In genomic region chr1:20860775-20861174, GRCm38 (mm10) we compare ENCODE assay signal across 23 mouse cellular contexts. TPM values are rescaled to one million over a fixed set of nuclear protein-coding genes. Genes with fewer than 3 reads are reported as not detected.
DNase-seq lines count a peak whose midpoint lies in the region; ATAC-seq lines count a peak whose summit lies in the region.
"Had no signal": no experiment of that assay in that cellular context is flagged by ENCODE, and none has a peak within 500 bp of the region (broad histone marks: within the 10 kb centered on the region; RNA-seq: fewer than 3 reads in every experiment).

No protein-coding gene starts in this region.

- H3K9me3 ChIP-seq in forebrain, embryonic 12.5 days: no peaks in the 10 kb centered on the region
- H3K9me3 ChIP-seq: G1E had no signal

- H3K4me1 ChIP-seq in forebrain, embryonic 12.5 days: no peaks in the 10 kb centered on the region

- intact Hi-C loops in heart, postnatal 36 days (cut with DNase I): no loop called here
- intact Hi-C loops in left cerebral cortex, postnatal 4 days (cut with DNase I): no loop called here
- intact Hi-C loops in left cerebral cortex, postnatal 36 days (cut with DNase I): no loop called here

- no peak for DNase-seq in frontal cortex, postnatal 10 days (ENCODE audit: low spot score in 2 of 2)
- DNase-seq in heart, adult 11 months: peak; percentile 55
- no peak for DNase-seq in heart, postnatal 36 days
- peak; percentile 3 for DNase-seq in left cerebral cortex, postnatal 4 days
- no peak for DNase-seq in left cerebral cortex, postnatal 36 days (ENCODE audit: low spot score in 2 of 2)
- peak; percentile 18 for DNase-seq in brain, adult 2 months (ENCODE audit: low read depth, low spot score)
- DNase-seq: adrenal gland, adult 2 months; adrenal gland, adult 8-10 months; adrenal gland, postnatal 10 days; adrenal gland, postnatal 14 days; adrenal gland, postnatal 25 days; adrenal gland, postnatal 36 days; B cell, adult 2 months; cerebellum, adult 11 months; cerebellum, adult 11-12 months; cerebellum, adult 18-20 months had no signal

- H3K9ac ChIP-seq in forebrain, embryonic 12.5 days: no peak overlapping the region

- ATAC-seq in frontal cortex, adult (ENCODE audit: low TSS enrichment): peak; percentile 67; the same call in 1 of the 2 replicates
- no peak for ATAC-seq in forebrain, embryonic 12.5 days (ENCODE audit: low FRiP score)
- ATAC-seq: activated CD4-positive, CD25-positive, alpha-beta regulatory T cell, adult 4 months; CD4-positive, CD25-positive, alpha-beta regulatory T cell, adult 4 months; Patski had no signal

- no peak overlapping the region for H3K4me3 ChIP-seq in forebrain, embryonic 12.5 days (replicated peaks)

- 82% methylated on average over 3 of the region's 3 CpGs for WGBS in forebrain, embryonic 12.5 days

- no peak overlapping the region for H3K27ac ChIP-seq in forebrain, embryonic 12.5 days

- no peak overlapping the region for H3K4me2 ChIP-seq in forebrain, embryonic 12.5 days

- H3K36me3 ChIP-seq in forebrain, embryonic 12.5 days (replicated peaks): no peaks in the 10 kb centered on the region
- H3K36me3 ChIP-seq: G1E had no signal

- H3K27me3 ChIP-seq in forebrain, embryonic 12.5 days: no peaks in the 10 kb centered on the region
- H3K27me3 ChIP-seq: CH12.LX had no signal

RNA-seq across cellular contexts. Expression of gene Paqr8, which starts 29.6 kb away (rescaled TPM):
- total RNA-seq in heart, postnatal 36 days (2021): 1 to 10 TPM; 1.5 to 1.8 TPM
- total RNA-seq in left cerebral cortex, postnatal 4 days (2021): 10 to 100 TPM; 37.9 to 44.9 TPM
- total RNA-seq in left cerebral cortex, postnatal 36 days (2021): 100 to 1,000 TPM; 123 to 125 TPM
- 11.6 and 14.0 TPM in 2 replicates for polyA plus RNA-seq in forebrain, embryonic 12.5 days (2016; fragmentation: Nextera tagmentation; extraction: Ambion mirVana)

RNA-seq across cellular contexts. Expression of gene Mcm3, which starts 40.7 kb away (rescaled TPM):
- 1 to 10 TPM; 3.5 to 6.1 TPM for total RNA-seq in heart, postnatal 36 days (2021)
- total RNA-seq in left cerebral cortex, postnatal 4 days (2021): 10 to 100 TPM in 1 of 2 experiments, 1 to 10 TPM in 1; 9.7 to 11.3 TPM
- total RNA-seq in left cerebral cortex, postnatal 36 days (2021): 1 to 10 TPM; 1.9 to 3.3 TPM
- polyA plus RNA-seq in forebrain, embryonic 12.5 days (2016; fragmentation: Nextera tagmentation; extraction: Ambion mirVana): 159 and 165 TPM in 2 replicates

Comparison
In these comparisons a context has a peak if more than half of its experiments do, and no peak if none do; other contexts are left out.
1. DNase-seq: peak in heart, adult 11 months (single experiment), left cerebral cortex, postnatal 4 days (single experiment) and brain, adult 2 months (single experiment); none in frontal cortex, postnatal 10 days (0 of 2), heart, postnatal 36 days (0 of 2) and left cerebral cortex, postnatal 36 days (0 of 2).
2. RNA of gene Paqr8, which starts 29.6 kb away (total RNA-seq): 123 to 125 TPM in left cerebral cortex, postnatal 36 days and 37.9 to 44.9 TPM in left cerebral cortex, postnatal 4 days; 1.5 to 1.8 TPM in heart, postnatal 36 days; every median in the first group is over 10 times any median in the second.